Mouse (Mus musculus) layer of hippocampus, adult 2 months (tissue): ENCODE data around the gene Cox6a1. TPM values are rescaled to one million over a fixed set of nuclear protein-coding genes. Genes with fewer than 3 reads are reported as not detected.
"Not testable (repeated sequence)": the region's sequence is repeated elsewhere in the genome, so short reads cannot be mapped to it uniquely, and the experiment has no call there.

Source experiments
- DNase-seq, 2 experiments: peaks; one replicate each; pipeline ENCODE4 v3.0.0; 2022; ENCODE audit warnings: low spot score in 2 of 2
- H3K27ac ChIP-seq: fragments of 200-600 bp; 2 replicates; pipeline ENCODE4 v1.8.1; 2022
- H3K4me3 ChIP-seq: fragments of 200-600 bp; 2 replicates; pipeline ENCODE4 v1.8.1; 2022; ENCODE audit warnings: mild to moderate bottlenecking
- CTCF ChIP-seq: fragments of 200-600 bp; conservative IDR thresholded peaks from 2 replicates; pipeline ENCODE4 v1.8.1; 2022; ENCODE audit warnings: antibody characterized with exemption, mild to moderate bottlenecking, moderate library complexity
- long read RNA-seq, 2 experiments: library from polyadenylated mRNA; stranded (forward); transcript quantifications; one replicate each; pipeline ENCODE4 v2.0.0; 2021; ENCODE audit warnings: borderline mapping rate in 2 of 2
- total RNA-seq, 2 experiments: library from RNA; stranded (reverse); gene quantifications; 2 replicates each; pipeline ENCODE4 v1.2.3; 2021

Cox6a1 gene
- total RNA-seq, result 100 to 1,000 TPM; 685 to 700 TPM
- long read RNA-seq, experiment 1, transcript Cox6a1-201 (3 exons, 571 nt), result major isoform, 365 of 385 reads
- long read RNA-seq, experiment 1, transcript Cox6a1-202 (2 exons, 620 nt), result minor isoform, 10 of 385 reads
- long read RNA-seq, experiment 1, partial matches to known transcripts, result 9 of 385 reads
- long read RNA-seq, experiment 1, other reads (novel, unspliced or antisense), result 1 of 385 reads
- long read RNA-seq, experiment 2, transcript Cox6a1-201 (3 exons, 571 nt), result major isoform, 545 of 570 reads
- long read RNA-seq, experiment 2, transcript Cox6a1-202 (2 exons, 620 nt), result minor isoform, 15 of 570 reads
- long read RNA-seq, experiment 2, partial matches to known transcripts, result 9 of 570 reads
- long read RNA-seq, experiment 2, other reads (novel, unspliced or antisense), result 1 of 570 reads

- TF ChIP-seq CTCF, result peak; percentile 62
- peak; percentile 98 to 99 for DNase-seq
- Histone ChIP-seq H3K4me3 (peak within 1 kb of the TSS; percentile 93), H3K27ac (peak within 1 kb of the TSS; percentile 93)
These were observed at the start of gene Cox6a1 for GRCm38 (mm10) chr5:115348546-115349224. Gene Cox6a1, minus strand, starts transcription at chr5:115348981.

- TF ChIP-seq CTCF, result 0 out of 2 replicates have a peak, but pooled peaks have one; percentile 3
These were observed 49.3 kb upstream of the Cox6a1 start for GRCm38 (mm10) chr5:115397839-115398780.

GRCm38 (mm10) chr5:115396654-115397053 is 47.9 kb upstream of the Cox6a1 start:
- H3K4me3 ChIP-seq, result no peak overlapping the region
- H3K27ac ChIP-seq, result no peak overlapping the region
- TF ChIP-seq CTCF, result no peak
- no peak for DNase-seq

More at GRCm38 (mm10) chr5:115397839-115398780, 49.3 kb upstream of the Cox6a1 start:
- peak; percentile 35 to 51 for DNase-seq
- H3K27ac ChIP-seq, result peak overlapping the region; percentile 81
- H3K4me3 ChIP-seq, result peak overlapping the region; percentile 49

- TF ChIP-seq CTCF, result no peak
- no peak for DNase-seq
- H3K4me3 ChIP-seq, result no peak overlapping the region
These were observed 46.1 kb upstream of the Cox6a1 start for GRCm38 (mm10) chr5:115394836-115395235.

GRCm38 (mm10) chr5:115394223-115394622 is 45.4 kb upstream of the Cox6a1 start:
- H3K27ac ChIP-seq, result no peak overlapping the region
- no peak for DNase-seq
- no peak overlapping the region for H3K4me3 ChIP-seq
- no peak for TF ChIP-seq CTCF

More at GRCm38 (mm10) chr5:115394836-115395235, 46.1 kb upstream of the Cox6a1 start:
- no peak overlapping the region for H3K27ac ChIP-seq

- no peak for TF ChIP-seq CTCF
- DNase-seq, result no peak
- no peak overlapping the region for H3K27ac ChIP-seq
- H3K4me3 ChIP-seq, result no peak overlapping the region
These were observed 44.2 kb upstream of the Cox6a1 start for GRCm38 (mm10) chr5:115392969-115393368.

DNA sequence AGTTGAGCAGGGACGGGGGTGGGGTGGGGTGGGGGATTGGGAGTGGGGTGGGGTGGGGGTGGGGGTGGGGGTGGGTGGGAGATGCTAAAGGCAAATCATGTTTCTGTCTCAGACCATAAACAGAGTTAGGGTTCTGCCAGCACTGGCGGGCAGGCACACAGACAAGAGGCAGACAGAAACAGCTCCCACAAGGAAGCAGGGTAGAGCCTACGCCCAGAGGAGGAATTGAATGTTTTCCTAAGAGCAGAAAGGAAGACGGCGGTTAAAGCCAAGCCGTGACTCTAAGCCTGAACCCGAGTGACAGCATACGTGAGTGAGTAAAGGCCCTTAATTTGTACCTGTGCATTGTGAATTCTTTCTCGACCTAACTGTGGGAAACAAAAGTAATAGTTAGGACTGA is 43.2 kb upstream of the Cox6a1 start:
- TF ChIP-seq CTCF, result no peak

GRCm38 (mm10) chr5:115378882-115379281 is 30.1 kb upstream of the Cox6a1 start:
- not testable (repeated sequence) for DNase-seq, H3K4me3 ChIP-seq, H3K27ac ChIP-seq

More for the DNA sequence above, 43.2 kb upstream of the Cox6a1 start:
- DNase-seq, result no peak
- Histone ChIP-seq H3K27ac (no peak overlapping the region), H3K4me3 (no peak overlapping the region)

DNA sequence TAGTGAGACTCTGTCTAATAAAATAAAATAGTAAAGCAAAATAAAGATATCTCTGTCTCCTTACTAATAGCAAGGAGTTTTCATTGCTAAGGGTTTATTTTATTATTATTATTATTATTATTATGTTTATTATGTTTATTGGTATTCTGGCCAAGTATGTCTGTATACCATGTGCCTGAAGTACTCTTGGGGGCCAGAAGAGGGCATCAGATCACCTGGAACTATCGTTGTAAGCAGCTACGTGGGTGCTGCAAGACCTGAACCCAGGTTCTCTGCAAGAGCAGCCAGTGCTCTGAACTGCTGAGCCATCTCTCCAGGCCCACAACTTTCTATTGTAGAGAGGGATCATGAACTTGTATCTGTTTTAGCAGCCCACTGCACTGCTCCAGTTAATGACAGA is 26.7 kb upstream of the Cox6a1 start:
- no peak overlapping the region for H3K27ac ChIP-seq
- no peak overlapping the region for H3K4me3 ChIP-seq
- DNase-seq, result no peak
- TF ChIP-seq CTCF, result peak; percentile 47

- peak overlapping the region; percentile 27; the same call in 1 of the 2 replicates for H3K4me3 ChIP-seq
These were observed 25.5 kb upstream of the Cox6a1 start for GRCm38 (mm10) chr5:115374204-115374820.

DNA sequence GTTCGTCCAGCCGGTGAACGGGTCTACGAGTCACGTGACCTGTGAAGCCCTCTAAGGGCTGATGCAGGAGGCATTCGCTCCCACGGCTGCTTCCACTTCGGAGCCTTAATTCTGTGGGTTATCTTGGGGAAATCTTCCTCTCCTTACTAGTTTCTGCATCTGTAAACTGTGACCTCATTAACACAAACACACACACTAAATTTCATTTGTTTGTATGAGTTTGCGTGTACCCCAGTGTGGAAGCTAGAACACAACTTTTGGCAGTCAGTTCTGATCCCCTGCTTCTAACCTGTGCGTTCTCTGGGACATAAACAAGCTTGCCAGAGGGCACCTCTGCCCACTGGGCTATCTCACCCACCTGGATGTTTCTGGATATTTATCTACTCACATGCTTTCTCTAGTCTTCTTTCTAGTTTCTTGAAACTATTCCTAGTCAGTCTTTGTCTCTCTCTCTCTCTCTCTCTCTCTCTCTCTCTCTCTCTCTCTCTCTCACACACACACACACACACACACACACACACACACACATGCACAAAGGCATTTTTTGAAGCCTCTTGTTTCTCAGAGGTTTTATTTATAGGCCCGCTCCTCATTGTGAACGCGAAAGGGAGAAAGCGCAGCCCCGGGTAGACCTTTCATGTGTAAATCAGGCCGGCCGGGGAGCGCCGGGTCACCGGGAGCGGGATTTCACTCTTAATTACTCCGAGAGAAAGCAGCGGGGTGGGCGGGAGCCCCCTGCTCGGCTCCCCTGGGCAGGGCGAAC is 24.8 kb upstream of the Cox6a1 start:
- DNase-seq, result peak in 1 of 2 experiments; percentile 56
- Histone ChIP-seq H3K27ac (no peak overlapping the region), H3K4me3 (peak overlapping the region; percentile 27; the same call in 1 of the 2 replicates)
- no peak for TF ChIP-seq CTCF

More at GRCm38 (mm10) chr5:115374204-115374820, 25.5 kb upstream of the Cox6a1 start:
- DNase-seq, result no peak
- H3K27ac ChIP-seq, result no peak overlapping the region
- no peak for TF ChIP-seq CTCF
